Mouse (Mus musculus): ENCODE measurements around the gene Btbd16. TPM values are rescaled to one million over a fixed set of nuclear protein-coding genes. Genes with fewer than 3 reads are reported as not detected.

The Btbd16 gene
- polyA plus RNA-seq, 1 experiment from 2014 or later: not detected

- no peak overlapping the region for H3K9ac ChIP-seq (replicated peaks; ENCODE audit: low read length)
- H3K27ac ChIP-seq (replicated peaks; ENCODE audit: low read depth, low read length): no peak overlapping the region
- no peak overlapping the region for H3K4me3 ChIP-seq (replicated peaks; ENCODE audit: low read depth, low read length)
- no peak for ATAC-seq (ENCODE audit: low FRiP score, low TSS enrichment)
- H3K4me1 ChIP-seq (ENCODE audit: control insufficient read depth, insufficient read depth, low read length): no peaks in the 10 kb centered on the region
- 86% methylated on average over 4 of the region's 4 CpGs for WGBS
- no peak for DNase-seq
- no peaks in the 10 kb centered on the region for H3K27me3 ChIP-seq (ENCODE audit: control insufficient read depth, insufficient read depth, low read length)
- H3K4me2 ChIP-seq (ENCODE audit: low read length): no peak overlapping the region
- H3K36me3 ChIP-seq (ENCODE audit: control insufficient read depth, insufficient read depth, low read length): no peaks in the 10 kb centered on the region
- no peaks in the 10 kb centered on the region for H3K9me3 ChIP-seq (ENCODE audit: control insufficient read depth, low read length)
Measured at GRCm38 (mm10) chr7:130800681-130801080, 26.8 kb downstream of the Btbd16 start.

DNA sequence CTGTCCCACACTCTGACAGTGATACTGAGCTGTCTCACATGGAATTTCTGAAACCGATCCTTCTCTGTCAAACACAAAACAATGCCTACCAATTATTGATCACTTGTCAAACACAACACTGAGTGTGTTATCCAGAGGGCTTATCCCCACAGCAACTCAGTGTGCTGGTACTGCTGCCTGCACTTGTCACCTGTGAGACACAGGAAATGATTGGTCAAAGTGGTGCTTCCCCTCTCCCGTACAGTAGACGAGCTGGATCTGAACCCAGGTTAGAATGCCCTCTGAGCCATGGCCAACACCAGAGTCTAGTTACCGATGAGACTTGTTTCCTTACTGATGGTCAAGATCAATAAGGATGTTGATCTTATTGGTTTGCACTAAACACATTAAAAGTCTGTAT, 27.9 kb downstream of the Btbd16 start:
- WGBS: 92% methylated on average over 4 of the region's 4 CpGs
- ATAC-seq (ENCODE audit: low FRiP score, low TSS enrichment) (no peak), DNase-seq (no peak)
- H3K4me3 ChIP-seq (replicated peaks; ENCODE audit: low read depth, low read length): no peak overlapping the region
- no peaks in the 10 kb centered on the region for H3K27me3 ChIP-seq (ENCODE audit: control insufficient read depth, insufficient read depth, low read length)
- H3K27ac ChIP-seq (replicated peaks; ENCODE audit: low read depth, low read length): no peak overlapping the region
- H3K9ac ChIP-seq (replicated peaks; ENCODE audit: low read length): no peak overlapping the region
- H3K4me1 ChIP-seq (ENCODE audit: control insufficient read depth, insufficient read depth, low read length): no peaks in the 10 kb centered on the region
- H3K4me2 ChIP-seq (ENCODE audit: low read length): no peak overlapping the region
- no peaks in the 10 kb centered on the region for H3K36me3 ChIP-seq (ENCODE audit: control insufficient read depth, insufficient read depth, low read length)
- no peaks in the 10 kb centered on the region for H3K9me3 ChIP-seq (ENCODE audit: control insufficient read depth, low read length)

GRCm38 (mm10) chr7:130803251-130803825, 29.5 kb downstream of the Btbd16 start:
- no peak overlapping the region for H3K4me2 ChIP-seq (ENCODE audit: low read length)
- no peak overlapping the region for H3K9ac ChIP-seq (replicated peaks; ENCODE audit: low read length)
- ATAC-seq (ENCODE audit: low FRiP score, low TSS enrichment) (no peak), DNase-seq (no peak)
- H3K9me3 ChIP-seq (ENCODE audit: control insufficient read depth, low read length): no peaks in the 10 kb centered on the region
- H3K27ac ChIP-seq (replicated peaks; ENCODE audit: low read depth, low read length): no peak overlapping the region
- 62% methylated on average over 8 of the region's 8 CpGs for WGBS
- no peak overlapping the region for H3K4me3 ChIP-seq (replicated peaks; ENCODE audit: low read depth, low read length)
- no peaks in the 10 kb centered on the region for H3K4me1 ChIP-seq (ENCODE audit: control insufficient read depth, insufficient read depth, low read length)
- no peaks in the 10 kb centered on the region for H3K36me3 ChIP-seq (ENCODE audit: control insufficient read depth, insufficient read depth, low read length)
- H3K27me3 ChIP-seq (ENCODE audit: control insufficient read depth, insufficient read depth, low read length): no peaks in the 10 kb centered on the region

- no peaks in the 10 kb centered on the region for H3K27me3 ChIP-seq (ENCODE audit: control insufficient read depth, insufficient read depth, low read length)
- H3K9ac ChIP-seq (replicated peaks; ENCODE audit: low read length): no peak overlapping the region
- no peaks in the 10 kb centered on the region for H3K9me3 ChIP-seq (ENCODE audit: control insufficient read depth, low read length)
- DNase-seq: no peak
- 69% methylated on average over 5 of the region's 5 CpGs for WGBS
- H3K27ac ChIP-seq (replicated peaks; ENCODE audit: low read depth, low read length): no peak overlapping the region
- no peak for ATAC-seq (ENCODE audit: low FRiP score, low TSS enrichment)
- no peak overlapping the region for H3K4me3 ChIP-seq (replicated peaks; ENCODE audit: low read depth, low read length)
- H3K4me2 ChIP-seq (ENCODE audit: low read length): no peak overlapping the region
- H3K36me3 ChIP-seq (ENCODE audit: control insufficient read depth, insufficient read depth, low read length): no peaks in the 10 kb centered on the region
- no peaks in the 10 kb centered on the region for H3K4me1 ChIP-seq (ENCODE audit: control insufficient read depth, insufficient read depth, low read length)
Measured at GRCm38 (mm10) chr7:130804991-130805390, 31.1 kb downstream of the Btbd16 start.

DNA sequence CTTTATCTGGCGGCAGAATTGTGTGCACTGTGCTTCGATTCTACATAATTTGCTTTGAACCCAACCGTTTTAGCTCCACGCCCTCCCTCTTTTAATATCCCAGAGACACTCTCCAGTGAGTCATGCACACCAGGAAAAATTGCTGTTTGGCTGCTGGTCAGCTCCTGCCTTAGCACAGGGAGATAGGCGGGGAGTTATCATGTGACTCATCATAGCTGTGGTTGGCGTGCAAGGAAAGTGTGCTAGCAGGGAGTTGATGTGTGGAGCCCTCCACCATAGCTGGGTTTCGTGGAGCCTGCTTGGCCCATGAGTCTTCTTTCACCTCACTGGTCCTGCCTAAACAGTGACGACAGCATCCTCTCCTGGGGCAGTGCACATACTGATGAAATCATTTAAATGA, 33.9 kb downstream of the Btbd16 start:
- H3K4me1 ChIP-seq (ENCODE audit: control insufficient read depth, insufficient read depth, low read length): no peaks in the 10 kb centered on the region
- no peaks in the 10 kb centered on the region for H3K27me3 ChIP-seq (ENCODE audit: control insufficient read depth, insufficient read depth, low read length)
- H3K36me3 ChIP-seq (ENCODE audit: control insufficient read depth, insufficient read depth, low read length): no peaks in the 10 kb centered on the region
- WGBS: 83% methylated on average over 8 of the region's 8 CpGs
- ATAC-seq (ENCODE audit: low FRiP score, low TSS enrichment) (no peak), DNase-seq (no peak)
- H3K4me2 ChIP-seq (ENCODE audit: low read length): no peak overlapping the region
- no peaks in the 10 kb centered on the region for H3K9me3 ChIP-seq (ENCODE audit: control insufficient read depth, low read length)
- H3K9ac ChIP-seq (replicated peaks; ENCODE audit: low read length): no peak overlapping the region
- H3K4me3 ChIP-seq (replicated peaks; ENCODE audit: low read depth, low read length): no peak overlapping the region
- H3K27ac ChIP-seq (replicated peaks; ENCODE audit: low read depth, low read length): no peak overlapping the region

GRCm38 (mm10) chr7:130808694-130809093, 34.8 kb downstream of the Btbd16 start:
- H3K4me2 ChIP-seq (ENCODE audit: low read length): no peak overlapping the region
- H3K4me1 ChIP-seq (ENCODE audit: control insufficient read depth, insufficient read depth, low read length): no peaks in the 10 kb centered on the region
- ATAC-seq (ENCODE audit: low FRiP score, low TSS enrichment) (no peak), DNase-seq (no peak)
- no peak overlapping the region for H3K27ac ChIP-seq (replicated peaks; ENCODE audit: low read depth, low read length)
- H3K9me3 ChIP-seq (ENCODE audit: control insufficient read depth, low read length): no peaks in the 10 kb centered on the region
- 86% methylated on average over 6 of the region's 6 CpGs for WGBS
- no peaks in the 10 kb centered on the region for H3K36me3 ChIP-seq (ENCODE audit: control insufficient read depth, insufficient read depth, low read length)
- H3K9ac ChIP-seq (replicated peaks; ENCODE audit: low read length): no peak overlapping the region
- H3K27me3 ChIP-seq (ENCODE audit: control insufficient read depth, insufficient read depth, low read length): no peaks in the 10 kb centered on the region
- H3K4me3 ChIP-seq (replicated peaks; ENCODE audit: low read depth, low read length): no peak overlapping the region

- H3K4me2 ChIP-seq (ENCODE audit: low read length): no peak overlapping the region
- DNase-seq (no peak), ATAC-seq (ENCODE audit: low FRiP score, low TSS enrichment) (no peak)
- H3K4me3 ChIP-seq (replicated peaks; ENCODE audit: low read depth, low read length): no peak overlapping the region
- H3K9me3 ChIP-seq (ENCODE audit: control insufficient read depth, low read length): no peaks in the 10 kb centered on the region
- H3K27me3 ChIP-seq (ENCODE audit: control insufficient read depth, insufficient read depth, low read length): no peaks in the 10 kb centered on the region
- no peak overlapping the region for H3K27ac ChIP-seq (replicated peaks; ENCODE audit: low read depth, low read length)
- no peak overlapping the region for H3K9ac ChIP-seq (replicated peaks; ENCODE audit: low read length)
- 86% methylated on average over 4 of the region's 4 CpGs for WGBS
- H3K4me1 ChIP-seq (ENCODE audit: control insufficient read depth, insufficient read depth, low read length): no peaks in the 10 kb centered on the region
- no peaks in the 10 kb centered on the region for H3K36me3 ChIP-seq (ENCODE audit: control insufficient read depth, insufficient read depth, low read length)
Measured at GRCm38 (mm10) chr7:130810238-130810637, 36.4 kb downstream of the Btbd16 start.

DNA sequence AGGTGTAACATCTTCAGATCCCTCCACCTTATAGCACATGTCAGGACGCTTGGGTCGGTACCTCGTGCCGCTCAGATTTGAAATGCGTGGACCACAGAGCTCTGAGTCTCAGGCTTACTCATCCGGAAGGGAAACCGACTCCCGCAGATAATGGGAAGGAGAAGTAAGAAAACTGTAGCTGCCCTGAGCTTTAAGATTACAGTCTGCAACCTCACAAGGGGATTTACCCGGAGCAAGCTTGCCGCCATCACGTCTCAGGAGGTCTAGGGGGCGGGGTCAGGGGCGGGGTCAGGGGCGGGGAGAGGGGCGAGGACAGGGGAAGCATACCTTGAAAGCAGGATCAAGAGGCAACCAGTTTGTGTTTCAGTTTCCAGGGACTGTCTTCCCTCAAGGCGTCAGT, 38.5 kb downstream of the Btbd16 start:
- Histone ChIP-seq H3K36me3 (ENCODE audit: control insufficient read depth, insufficient read depth, low read length) (no peaks in the 10 kb centered on the region), H3K27me3 (ENCODE audit: control insufficient read depth, insufficient read depth, low read length) (no peaks in the 10 kb centered on the region), H3K4me2 (ENCODE audit: low read length) (no peak overlapping the region), H3K27ac (replicated peaks; ENCODE audit: low read depth, low read length) (no peak overlapping the region), H3K9me3 (ENCODE audit: control insufficient read depth, low read length) (no peaks in the 10 kb centered on the region), H3K9ac (replicated peaks; ENCODE audit: low read length) (no peak overlapping the region), H3K4me1 (ENCODE audit: control insufficient read depth, insufficient read depth, low read length) (no peaks in the 10 kb centered on the region), H3K4me3 (replicated peaks; ENCODE audit: low read depth, low read length) (no peak overlapping the region)
- WGBS: 39% methylated on average over 16 of the region's 16 CpGs
- DNase-seq (no peak), ATAC-seq (ENCODE audit: low FRiP score, low TSS enrichment) (no peak)

GRCm38 (mm10) chr7:130815601-130816000, 41.7 kb downstream of the Btbd16 start:
- H3K27me3 ChIP-seq (ENCODE audit: control insufficient read depth, insufficient read depth, low read length): no peaks in the 10 kb centered on the region

More at GRCm38 (mm10) chr7:130815601-130816000, 41.7 kb downstream of the Btbd16 start:
- no peaks in the 10 kb centered on the region for H3K36me3 ChIP-seq (ENCODE audit: control insufficient read depth, insufficient read depth, low read length)
- no peak overlapping the region for H3K9ac ChIP-seq (replicated peaks; ENCODE audit: low read length)
- no peak overlapping the region for H3K4me2 ChIP-seq (ENCODE audit: low read length)
- H3K9me3 ChIP-seq (ENCODE audit: control insufficient read depth, low read length): no peaks in the 10 kb centered on the region
- H3K4me3 ChIP-seq (replicated peaks; ENCODE audit: low read depth, low read length): no peak overlapping the region
- H3K4me1 ChIP-seq (ENCODE audit: control insufficient read depth, insufficient read depth, low read length): no peaks in the 10 kb centered on the region
- no peak overlapping the region for H3K27ac ChIP-seq (replicated peaks; ENCODE audit: low read depth, low read length)
- ATAC-seq (ENCODE audit: low FRiP score, low TSS enrichment) (no peak), DNase-seq (no peak)
- 93% methylated on average over 10 of the region's 10 CpGs for WGBS

Measured in midbrain, embryonic 14.5 days (tissue).